Mouse (Mus musculus): ENCODE measurements around the gene Txndc11. TPM values are rescaled to one million over a fixed set of nuclear protein-coding genes. Genes with fewer than 3 reads are reported as not detected.
A peak's percentile ranks its signal among the peaks of the same experiment; 100 is the strongest.

The Txndc11 gene
- polyA plus RNA-seq, 1 experiment from 2014 or later, result 33.9 TPM

DNA sequence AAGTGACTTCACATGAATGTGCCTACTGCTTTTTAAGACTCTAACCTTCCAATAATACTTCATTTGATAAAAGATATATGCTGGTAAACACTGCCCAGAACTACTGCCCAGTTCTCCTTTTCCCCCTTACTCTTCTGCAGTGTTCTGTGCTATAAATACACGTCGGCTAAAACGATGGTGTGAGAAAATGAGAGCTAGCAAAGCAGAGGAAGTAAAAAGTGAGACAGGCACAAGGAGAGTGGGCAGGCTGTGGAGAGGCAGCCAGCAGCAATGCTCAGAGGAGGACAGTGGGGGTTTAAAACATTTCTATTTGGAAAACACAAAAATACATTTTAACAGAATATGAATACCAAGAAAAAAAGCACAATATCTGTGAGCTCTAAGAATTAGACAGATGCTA lies 41.9 kb downstream of the Txndc11 start:
- ATAC-seq (replicated peaks; ENCODE audit: insufficient number of reproducible peaks, low FRiP score, low TSS enrichment, low read depth) (no peak), DNase-seq (ENCODE audit: low spot score) (no peak)
- H3K27me3 ChIP-seq (ENCODE audit: control insufficient read depth, insufficient read depth, low read length), result no peaks in the 10 kb centered on the region
- no peak overlapping the region for H3K4me3 ChIP-seq (ENCODE audit: low read depth, low read length)
- no peak overlapping the region for H3K4me2 ChIP-seq (ENCODE audit: low read depth, low read length)
- no peak overlapping the region for H3K9ac ChIP-seq (replicated peaks; ENCODE audit: low read length)
- H3K4me1 ChIP-seq (ENCODE audit: control insufficient read depth, insufficient read depth, low read length), result no peaks in the 10 kb centered on the region
- peaks cover 3% of the 10 kb centered on the region; the same call in 1 of the 2 replicates for H3K36me3 ChIP-seq (replicated peaks; ENCODE audit: control insufficient read depth, insufficient read depth, low read depth, low read length)
- 92% methylated on average over 3 of the region's 3 CpGs for WGBS
- H3K9me3 ChIP-seq (replicated peaks; ENCODE audit: control insufficient read depth, low read length), result no peaks in the 10 kb centered on the region
- H3K27ac ChIP-seq (replicated peaks; ENCODE audit: low read depth, low read length), result no peak overlapping the region

DNA sequence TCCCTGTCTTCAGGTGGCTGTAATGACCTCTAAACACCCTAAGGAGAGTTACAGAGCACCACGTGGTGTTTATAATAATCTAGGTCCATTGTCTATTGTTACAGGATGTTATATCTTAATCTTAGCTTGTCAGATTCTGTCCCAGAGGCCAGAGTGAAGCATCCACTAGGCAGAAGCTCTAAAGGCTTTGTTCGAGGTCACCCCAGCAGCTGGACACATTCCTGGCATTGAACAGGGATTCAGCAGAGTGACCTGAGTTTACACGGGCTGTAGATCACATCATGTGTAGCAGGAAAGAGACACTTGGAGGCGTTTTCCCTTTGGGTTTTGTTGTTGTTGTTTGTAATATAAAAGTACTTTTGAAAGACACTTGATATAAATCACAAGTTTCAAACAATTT lies 42.4 kb downstream of the Txndc11 start:
- H3K4me1 ChIP-seq (ENCODE audit: control insufficient read depth, insufficient read depth, low read length), result no peaks in the 10 kb centered on the region
- 82% methylated on average over 4 of the region's 4 CpGs for WGBS
- H3K36me3 ChIP-seq (replicated peaks; ENCODE audit: control insufficient read depth, insufficient read depth, low read depth, low read length), result peaks cover 5% of the 10 kb centered on the region; the same call in 1 of the 2 replicates

DNA sequence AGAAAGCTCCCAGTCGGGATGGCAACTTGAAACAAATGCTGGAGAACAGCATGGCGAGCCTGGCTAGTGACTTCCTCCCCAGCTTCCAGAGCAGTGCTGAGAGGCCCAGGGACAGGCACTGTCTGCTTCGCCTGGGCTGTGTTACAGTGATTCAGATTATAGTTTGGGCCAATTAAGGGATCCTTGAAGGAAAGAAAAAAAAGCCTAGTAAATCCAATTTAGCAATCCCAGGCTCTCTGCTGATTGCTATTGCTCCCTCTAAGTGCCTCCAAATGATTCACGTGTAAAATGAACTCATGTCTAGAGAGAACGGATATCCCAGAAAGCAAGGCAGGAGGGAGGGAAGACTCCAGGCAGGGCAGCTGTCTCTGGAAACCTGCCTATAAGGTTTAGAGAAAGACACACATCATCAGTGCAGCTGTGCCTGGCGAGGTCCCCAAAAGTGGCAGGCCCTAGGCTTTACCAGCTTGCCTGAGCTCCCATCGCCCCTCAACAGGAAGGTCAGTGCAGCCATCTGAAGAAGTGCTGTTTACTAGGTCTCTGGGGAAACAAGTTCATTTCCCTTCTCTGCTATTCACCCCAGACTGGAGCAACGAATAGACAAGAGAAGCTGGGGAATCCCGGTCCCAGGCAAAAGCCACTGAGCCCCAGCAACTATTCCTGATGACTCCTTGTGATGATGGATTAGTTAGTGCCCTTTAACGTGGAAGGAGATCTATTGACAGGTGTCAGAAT lies 43.4 kb downstream of the Txndc11 start:
- no peak overlapping the region for H3K4me3 ChIP-seq (ENCODE audit: low read depth, low read length)
- DNase-seq (ENCODE audit: low spot score), result no peak
- no peak overlapping the region for H3K9ac ChIP-seq (replicated peaks; ENCODE audit: low read length)
- no peaks in the 10 kb centered on the region for H3K9me3 ChIP-seq (replicated peaks; ENCODE audit: control insufficient read depth, low read length)
- H3K27me3 ChIP-seq (ENCODE audit: control insufficient read depth, insufficient read depth, low read length), result no peaks in the 10 kb centered on the region
- peaks cover 5% of the 10 kb centered on the region; the same call in 1 of the 2 replicates for H3K36me3 ChIP-seq (replicated peaks; ENCODE audit: control insufficient read depth, insufficient read depth, low read depth, low read length)
- ATAC-seq (replicated peaks; ENCODE audit: insufficient number of reproducible peaks, low FRiP score, low TSS enrichment, low read depth), result no peak
- H3K4me1 ChIP-seq (ENCODE audit: control insufficient read depth, insufficient read depth, low read length), result no peaks in the 10 kb centered on the region
- no peak overlapping the region for H3K27ac ChIP-seq (replicated peaks; ENCODE audit: low read depth, low read length)
- whole genome bisulfite sequencing, result 78% methylated on average over 10 of the region's 10 CpGs
- H3K4me2 ChIP-seq (ENCODE audit: low read depth, low read length), result no peak overlapping the region

More for the DNA sequence above, 42.4 kb downstream of the Txndc11 start:
- Histone ChIP-seq H3K4me3 (ENCODE audit: low read depth, low read length) (no peak overlapping the region), H3K27me3 (ENCODE audit: control insufficient read depth, insufficient read depth, low read length) (no peaks in the 10 kb centered on the region), H3K9me3 (replicated peaks; ENCODE audit: control insufficient read depth, low read length) (no peaks in the 10 kb centered on the region), H3K27ac (replicated peaks; ENCODE audit: low read depth, low read length) (no peak overlapping the region), H3K9ac (replicated peaks; ENCODE audit: low read length) (no peak overlapping the region), H3K4me2 (ENCODE audit: low read depth, low read length) (no peak overlapping the region)
- DNase-seq (ENCODE audit: low spot score) (no peak), ATAC-seq (replicated peaks; ENCODE audit: insufficient number of reproducible peaks, low FRiP score, low TSS enrichment, low read depth) (no peak)

DNA sequence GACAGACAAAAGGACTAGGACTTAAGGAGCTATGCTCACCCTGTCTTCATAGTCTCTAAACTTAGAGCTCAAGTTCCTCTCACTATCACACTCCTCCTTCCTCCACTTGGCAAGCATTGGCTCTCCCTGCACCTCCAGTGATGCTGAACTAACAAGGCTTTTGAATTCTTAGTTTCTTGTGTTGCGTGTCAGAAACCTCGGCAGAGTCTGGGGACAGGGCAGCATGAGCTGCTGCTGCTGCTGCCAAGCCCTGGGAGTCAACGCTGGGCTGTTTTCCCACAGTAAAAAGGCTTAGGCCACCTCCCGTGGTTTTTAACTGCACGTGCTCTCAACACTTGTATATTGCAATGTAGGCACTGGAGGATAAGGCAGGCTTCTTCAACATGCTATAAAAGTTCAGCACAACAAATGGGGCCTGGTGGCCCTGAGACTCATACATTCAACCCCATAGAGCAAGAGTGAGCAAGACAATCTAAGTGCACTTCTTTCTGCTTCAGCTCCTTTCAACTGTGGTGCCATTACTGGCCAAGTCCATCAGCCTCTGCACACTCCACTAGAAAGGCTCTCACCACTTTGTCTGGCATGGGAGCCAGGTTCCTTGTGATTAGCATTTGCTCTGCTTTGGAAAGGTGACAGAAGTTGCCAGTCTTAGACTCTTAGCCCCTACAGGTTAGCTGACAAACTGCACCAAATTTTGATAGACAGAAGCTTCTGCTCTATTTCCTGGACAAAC lies 47.4 kb downstream of the Txndc11 start:
- no peak overlapping the region for H3K9ac ChIP-seq (replicated peaks; ENCODE audit: low read length)
- H3K4me2 ChIP-seq (ENCODE audit: low read depth, low read length), result no peak overlapping the region
- 0 out of 2 replicates have a peak, but pooled peaks have one; percentile 46 for ATAC-seq (replicated peaks; ENCODE audit: insufficient number of reproducible peaks, low FRiP score, low TSS enrichment, low read depth)
- H3K9me3 ChIP-seq (replicated peaks; ENCODE audit: control insufficient read depth, low read length), result no peaks in the 10 kb centered on the region
- H3K4me3 ChIP-seq (ENCODE audit: low read depth, low read length), result no peak overlapping the region
- peaks cover 16% of the 10 kb centered on the region for H3K36me3 ChIP-seq (replicated peaks; ENCODE audit: control insufficient read depth, insufficient read depth, low read depth, low read length)
- 84% methylated on average over 5 of the region's 5 CpGs for WGBS
- no peaks in the 10 kb centered on the region for H3K4me1 ChIP-seq (ENCODE audit: control insufficient read depth, insufficient read depth, low read length)
- no peak for DNase-seq (ENCODE audit: low spot score)
- H3K27me3 ChIP-seq (ENCODE audit: control insufficient read depth, insufficient read depth, low read length), result no peaks in the 10 kb centered on the region
- no peak overlapping the region for H3K27ac ChIP-seq (replicated peaks; ENCODE audit: low read depth, low read length)

DNA sequence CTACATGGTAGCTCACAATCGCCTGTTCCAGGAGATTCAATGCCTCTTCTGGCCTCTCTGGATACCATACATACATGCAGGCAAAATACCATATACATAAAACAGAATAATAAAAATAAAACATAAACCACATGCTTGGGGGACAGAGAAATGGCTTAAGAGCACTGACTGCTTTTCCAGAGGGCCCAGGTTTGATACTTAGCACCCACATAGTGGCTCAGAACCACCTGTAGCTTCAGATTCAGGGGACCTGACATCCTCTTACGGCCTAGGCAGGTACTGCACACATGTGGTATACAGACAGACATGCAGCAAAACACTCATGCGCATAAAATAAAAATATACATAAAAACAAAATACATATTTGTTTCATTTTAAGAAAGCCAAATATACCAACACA lies 48.2 kb downstream of the Txndc11 start:
- 92% methylated on average over 3 of the region's 3 CpGs for WGBS

DNA sequence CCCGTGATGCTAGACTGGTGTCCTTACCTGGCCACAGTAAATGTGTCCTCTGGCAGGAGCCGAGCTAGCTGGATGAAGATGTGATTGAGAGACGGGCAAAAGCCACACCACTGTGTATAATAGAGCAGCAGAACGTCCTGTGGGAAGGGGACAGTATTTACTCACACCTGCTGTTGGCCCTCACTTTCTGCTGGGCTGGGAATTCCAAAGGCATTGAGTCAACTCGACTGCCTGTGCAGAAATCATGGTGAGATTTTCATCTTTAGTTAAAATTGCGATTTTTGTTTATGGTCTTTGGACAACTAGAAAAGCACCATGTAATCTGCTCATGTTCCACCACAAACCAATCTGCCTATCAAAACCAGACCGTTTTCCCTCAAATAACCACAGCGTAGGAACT lies 50.3 kb downstream of the Txndc11 start:
- Histone ChIP-seq H3K4me2 (ENCODE audit: low read depth, low read length) (no peak overlapping the region), H3K9ac (replicated peaks; ENCODE audit: low read length) (no peak overlapping the region), H3K9me3 (replicated peaks; ENCODE audit: control insufficient read depth, low read length) (no peaks in the 10 kb centered on the region), H3K36me3 (replicated peaks; ENCODE audit: control insufficient read depth, insufficient read depth, low read depth, low read length) (peaks cover 13% of the 10 kb centered on the region), H3K4me3 (ENCODE audit: low read depth, low read length) (no peak overlapping the region), H3K27ac (replicated peaks; ENCODE audit: low read depth, low read length) (no peak overlapping the region), H3K27me3 (ENCODE audit: control insufficient read depth, insufficient read depth, low read length) (no peaks in the 10 kb centered on the region), H3K4me1 (ENCODE audit: control insufficient read depth, insufficient read depth, low read length) (no peaks in the 10 kb centered on the region)
- 93% methylated on average over 8 of the region's 8 CpGs for WGBS
- no peak; the same call in 1 of the 2 replicates for ATAC-seq (replicated peaks; ENCODE audit: insufficient number of reproducible peaks, low FRiP score, low TSS enrichment, low read depth)
- no peak for DNase-seq (ENCODE audit: low spot score)

More for the DNA sequence above, 48.2 kb downstream of the Txndc11 start:
- Histone ChIP-seq H3K27ac (replicated peaks; ENCODE audit: low read depth, low read length) (no peak overlapping the region), H3K9ac (replicated peaks; ENCODE audit: low read length) (no peak overlapping the region), H3K4me1 (ENCODE audit: control insufficient read depth, insufficient read depth, low read length) (no peaks in the 10 kb centered on the region), H3K4me3 (ENCODE audit: low read depth, low read length) (no peak overlapping the region), H3K27me3 (ENCODE audit: control insufficient read depth, insufficient read depth, low read length) (no peaks in the 10 kb centered on the region), H3K4me2 (ENCODE audit: low read depth, low read length) (no peak overlapping the region), H3K9me3 (replicated peaks; ENCODE audit: control insufficient read depth, low read length) (no peaks in the 10 kb centered on the region), H3K36me3 (replicated peaks; ENCODE audit: control insufficient read depth, insufficient read depth, low read depth, low read length) (peaks cover 16% of the 10 kb centered on the region)
- ATAC-seq (replicated peaks; ENCODE audit: insufficient number of reproducible peaks, low FRiP score, low TSS enrichment, low read depth) (no peak), DNase-seq (ENCODE audit: low spot score) (no peak)

DNA sequence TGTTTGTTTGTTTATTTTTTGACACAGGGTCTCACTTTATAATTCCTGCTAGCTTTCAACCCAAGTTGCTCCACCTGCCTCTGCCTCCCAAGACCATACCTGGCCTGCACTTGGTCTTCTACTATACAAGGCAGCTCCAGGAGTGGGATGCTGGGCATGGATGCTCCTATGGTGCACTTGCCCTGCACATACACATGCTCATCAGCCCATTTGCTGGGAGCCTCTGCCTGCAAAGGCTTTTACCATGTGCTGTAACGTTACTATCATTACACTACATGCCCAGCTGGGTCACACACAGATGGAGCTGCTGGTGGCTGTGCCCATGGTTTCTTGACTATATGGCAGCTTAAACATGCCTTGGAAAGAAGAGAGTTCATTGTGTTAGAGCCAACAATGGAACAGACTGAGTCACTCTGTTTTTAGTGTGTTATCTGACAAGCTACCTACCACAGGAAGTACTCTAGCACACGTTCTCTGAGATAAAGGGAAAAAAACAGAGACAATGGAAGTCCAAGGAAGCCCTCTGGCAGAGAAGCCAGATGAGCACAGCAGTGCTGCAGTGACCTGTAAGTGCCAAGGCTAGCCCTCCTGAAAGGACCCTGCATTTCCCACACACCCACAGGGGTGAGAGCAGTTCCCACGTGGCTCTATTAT lies 56.1 kb downstream of the Txndc11 start:
- peaks cover 14% of the 10 kb centered on the region for H3K36me3 ChIP-seq (replicated peaks; ENCODE audit: control insufficient read depth, insufficient read depth, low read depth, low read length)
- H3K4me3 ChIP-seq (ENCODE audit: low read depth, low read length), result no peak overlapping the region
- no peaks in the 10 kb centered on the region for H3K4me1 ChIP-seq (ENCODE audit: control insufficient read depth, insufficient read depth, low read length)
- ATAC-seq (replicated peaks; ENCODE audit: insufficient number of reproducible peaks, low FRiP score, low TSS enrichment, low read depth), result no peak
- no peak for DNase-seq (ENCODE audit: low spot score)
- 85% methylated on average over 3 of the region's 3 CpGs for WGBS
- H3K4me2 ChIP-seq (ENCODE audit: low read depth, low read length), result no peak overlapping the region
- H3K9ac ChIP-seq (replicated peaks; ENCODE audit: low read length), result no peak overlapping the region
- H3K27me3 ChIP-seq (ENCODE audit: control insufficient read depth, insufficient read depth, low read length), result no peaks in the 10 kb centered on the region
- no peaks in the 10 kb centered on the region for H3K9me3 ChIP-seq (replicated peaks; ENCODE audit: control insufficient read depth, low read length)
- H3K27ac ChIP-seq (replicated peaks; ENCODE audit: low read depth, low read length), result no peak overlapping the region
